Mouse (Mus musculus) lung, postnatal 25 days (tissue): Measurements from ENCODE around the gene Wbp1.
A peak's percentile ranks its signal among the peaks of the same experiment; 100 is the strongest.

Source experiments
- DNase-seq: peaks from one replicate; pipeline ENCODE4 v3.0.0; 2022; ENCODE audit warnings: low spot score

Gene Wbp1

GRCm38 (mm10) chr6:83084477-83084876, 36.9 kb downstream of the Wbp1 start:
- DNase-seq = no peak

- DNase-seq = no peak
Measured at GRCm38 (mm10) chr6:83083497-83083896, 37.9 kb downstream of the Wbp1 start.

- no peak for DNase-seq
Measured at GRCm38 (mm10) chr6:83080210-83080609, 41.1 kb downstream of the Wbp1 start.

GRCm38 (mm10) chr6:83078324-83078858, 43.0 kb downstream of the Wbp1 start:
- DNase-seq = peak; percentile 99

- DNase-seq = peak; percentile 18
Measured at GRCm38 (mm10) chr6:83077630-83078323, 43.6 kb downstream of the Wbp1 start, which contains the start of gene Pcgf1. Gene Pcgf1, plus strand, starts transcription at chr6:83077869.

- DNase-seq = no peak
Measured at GRCm38 (mm10) chr6:83074979-83075378, 46.4 kb downstream of the Wbp1 start.

- no peak for DNase-seq
Measured at GRCm38 (mm10) chr6:83071220-83071619, 50.1 kb downstream of the Wbp1 start.

GRCm38 (mm10) chr6:83070311-83071219, 50.8 kb downstream of the Wbp1 start:
- DNase-seq = no peak

GRCm38 (mm10) chr6:83070247-83070310, 51.3 kb downstream of the Wbp1 start, which contains the start of gene Tlx2:
Gene Tlx2, minus strand, starts transcription at chr6:83070293.
- DNase-seq = no peak

GRCm38 (mm10) chr6:83069488-83070246, 51.7 kb downstream of the Wbp1 start:
- no peak for DNase-seq
